Mouse (Mus musculus) ovary, adult 10 weeks (tissue): ENCODE results near the gene Abca13. TPM values are rescaled to one million over a fixed set of nuclear protein-coding genes. Genes with fewer than 3 reads are reported as not detected.

Source experiments
- polyA plus RNA-seq: library from polyadenylated mRNA; stranded (reverse); fragments of 350-450 nt; fragmentation: Illumina TruSeq; extraction: RNeasy Lipid Tissue Mini Kit (QIAGEN cat#74804); gene quantifications from one replicate; pipeline ENCODE4 v1.2.3, GENCODE M21; 2014

Gene Abca13
- polyA plus RNA-seq = 0.48 TPM

GRCm38 (mm10) chr11:9191555-9192131, at the start of gene Abca13:
Abca13 (plus strand) TSS chr11:9191942.

Other genes starting within 250 kb of the Abca13 start
- gene Pkd1l1, start 218.7 kb upstream of the Abca13 start, polyA plus RNA-seq = not detected
- 23.0 TPM for gene Hus1, start 180.8 kb upstream of the Abca13 start, polyA plus RNA-seq
- 2.2 TPM for gene Gm11992, start 143.3 kb upstream of the Abca13 start, polyA plus RNA-seq
- not detected for gene Sun3, start 143.0 kb upstream of the Abca13 start, polyA plus RNA-seq
- gene Upp1, start 73.8 kb upstream of the Abca13 start, polyA plus RNA-seq = 6.6 TPM